Mouse (Mus musculus) embryo, embryonic 10 days (tissue): ENCODE results near the gene Ulk4.

Experiments
- DNase-seq: peaks from one replicate; pipeline ENCODE4 v3.0.0-alpha.2; 2015; ENCODE audit warnings: low spot score

Gene Ulk4

DNA sequence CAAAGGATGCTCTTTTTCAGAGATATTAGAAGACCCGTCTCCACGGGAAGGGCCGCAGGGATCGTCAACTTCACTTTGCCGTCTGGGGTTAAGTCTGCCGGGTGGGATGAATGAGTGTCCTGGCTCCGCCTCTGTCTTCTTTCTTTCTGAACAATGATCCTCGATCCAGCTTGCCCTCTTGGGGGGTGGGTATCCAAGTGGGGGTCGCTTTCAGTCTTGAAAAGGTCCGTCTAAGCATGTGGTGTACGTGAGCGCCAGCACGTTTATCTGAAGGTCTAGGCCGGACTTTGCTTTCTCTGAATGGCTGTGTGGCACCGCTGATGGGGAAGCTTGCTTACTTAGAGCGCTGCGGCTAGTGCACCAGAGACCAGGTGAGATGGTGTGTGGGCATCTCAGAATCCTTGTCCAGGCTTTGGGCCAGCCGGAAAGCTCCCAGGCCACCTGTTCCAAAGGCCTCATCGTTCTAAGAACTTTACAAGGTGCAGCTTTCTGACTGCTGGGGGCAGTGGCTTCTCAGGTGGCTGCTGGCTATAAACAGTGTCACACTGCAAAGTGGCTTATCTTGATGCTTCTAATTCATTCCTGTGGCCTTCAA lies 23.1 kb upstream of the Ulk4 start:
- peak; percentile 81 for DNase-seq

DNA sequence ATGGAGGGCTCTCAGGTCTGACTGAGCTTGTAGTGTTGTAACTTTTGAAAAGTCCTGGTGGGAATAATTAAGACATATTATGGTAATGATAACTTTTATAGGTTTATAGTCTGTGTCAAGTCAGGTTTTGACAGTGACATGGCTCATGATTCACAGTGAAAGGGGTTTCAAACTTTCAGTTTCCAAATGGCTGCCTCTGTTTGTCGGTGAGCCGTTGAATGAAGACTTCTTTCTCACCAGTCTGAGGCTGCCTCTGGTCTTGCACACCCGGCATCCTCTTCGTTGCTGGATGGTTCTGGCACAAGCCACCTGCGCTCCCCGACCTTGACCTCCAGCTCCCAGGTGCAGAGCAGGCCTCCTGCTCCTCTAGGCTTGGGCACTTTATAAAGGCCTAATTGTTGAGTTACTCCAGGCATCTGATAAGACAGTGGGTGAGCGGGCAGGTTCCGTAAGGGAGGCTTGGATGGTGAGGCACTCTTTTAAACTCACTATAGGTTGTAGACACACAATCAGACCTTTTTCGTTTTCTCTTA lies 22.3 kb upstream of the Ulk4 start:
- DNase-seq: no peak

- DNase-seq: peak; percentile 40
Observed at GRCm38 (mm10) chr9:121298411-121299091, 21.6 kb upstream of the Ulk4 start.

GRCm38 (mm10) chr9:121298065-121298398 lies 21.0 kb upstream of the Ulk4 start:
- no peak for DNase-seq

GRCm38 (mm10) chr9:121297171-121298064 lies 20.4 kb upstream of the Ulk4 start, which contains the start of gene Trak1:
Trak1 (plus strand) TSS chr9:121297502.
- peak; percentile 79 for DNase-seq

GRCm38 (mm10) chr9:121295221-121295620 lies 18.2 kb upstream of the Ulk4 start:
- DNase-seq: no peak

GRCm38 (mm10) chr9:121293187-121293586 lies 16.2 kb upstream of the Ulk4 start:
- no peak for DNase-seq

- no peak for DNase-seq
Observed at GRCm38 (mm10) chr9:121291275-121291674, 14.3 kb upstream of the Ulk4 start.

DNA sequence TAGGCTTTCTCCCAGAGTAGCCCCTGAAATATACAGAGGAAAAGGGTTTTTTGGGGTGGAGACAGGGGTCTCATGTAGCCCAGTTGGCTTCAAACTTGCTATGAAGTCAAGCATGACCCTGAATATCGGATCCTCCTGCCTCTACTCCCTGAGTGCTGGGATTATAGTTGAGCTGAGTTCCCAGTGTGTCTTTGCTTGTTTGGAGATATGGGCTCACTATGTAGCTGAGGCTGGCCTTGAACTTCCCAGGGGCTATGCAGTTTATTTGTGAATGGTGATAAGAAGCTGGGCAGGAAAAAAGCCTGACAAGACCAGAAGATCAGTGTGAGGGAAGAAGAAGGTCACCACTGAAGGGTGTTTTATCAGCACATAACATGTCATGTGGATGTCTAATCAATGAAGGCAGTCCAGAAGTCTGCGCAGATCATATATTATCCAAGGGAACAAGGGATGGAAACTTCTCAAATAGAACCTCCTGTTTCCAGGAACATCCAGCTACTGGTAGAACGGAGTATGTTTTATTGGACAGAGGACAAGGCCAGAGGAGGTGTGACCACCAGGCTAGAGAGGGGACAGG lies 9.4 kb upstream of the Ulk4 start:
- no peak for DNase-seq

GRCm38 (mm10) chr9:121285341-121286324 lies 8.6 kb upstream of the Ulk4 start:
- peak; percentile 84 for DNase-seq

GRCm38 (mm10) chr9:121284422-121284821 lies 7.4 kb upstream of the Ulk4 start:
- no peak for DNase-seq

DNA sequence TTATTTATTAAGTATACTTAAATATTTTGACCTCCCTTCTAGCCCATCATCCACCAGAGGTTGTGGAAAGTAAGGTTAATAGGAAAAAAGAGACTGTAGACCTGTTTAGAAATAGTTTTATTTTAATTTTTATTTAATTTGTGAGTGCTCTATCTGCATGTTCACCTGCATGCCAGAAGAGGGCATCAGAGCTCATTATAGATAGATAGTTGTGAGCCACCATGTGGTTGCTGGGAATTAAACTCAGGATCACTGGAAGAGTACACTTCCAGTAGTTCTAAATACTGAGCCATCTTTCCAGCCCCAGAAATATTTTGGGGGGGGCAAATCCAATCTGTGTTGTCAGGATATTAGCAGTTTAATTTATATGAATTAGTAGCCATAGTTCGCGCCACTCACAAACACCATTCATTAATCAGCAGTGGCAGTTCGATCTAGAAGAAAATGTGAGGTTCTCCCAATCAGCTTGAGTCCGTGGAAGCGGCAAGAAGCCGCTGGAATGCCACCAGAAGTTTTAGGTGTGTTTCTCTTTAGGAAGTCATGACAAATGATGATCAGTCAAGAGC lies 6.7 kb upstream of the Ulk4 start:
- DNase-seq: no peak

GRCm38 (mm10) chr9:121281891-121282290 lies 4.9 kb upstream of the Ulk4 start:
- DNase-seq: no peak

- no peak for DNase-seq
Observed at GRCm38 (mm10) chr9:121279216-121279615, 2.2 kb upstream of the Ulk4 start.

GRCm38 (mm10) chr9:121276745-121277117 lies 266 bp downstream of the Ulk4 start:
- no peak for DNase-seq

GRCm38 (mm10) chr9:121271561-121271960 lies 5.4 kb downstream of the Ulk4 start:
- no peak for DNase-seq

GRCm38 (mm10) chr9:121271149-121271548 lies 5.8 kb downstream of the Ulk4 start:
- no peak for DNase-seq

GRCm38 (mm10) chr9:121265307-121265706 lies 11.7 kb downstream of the Ulk4 start:
- DNase-seq: no peak

DNA sequence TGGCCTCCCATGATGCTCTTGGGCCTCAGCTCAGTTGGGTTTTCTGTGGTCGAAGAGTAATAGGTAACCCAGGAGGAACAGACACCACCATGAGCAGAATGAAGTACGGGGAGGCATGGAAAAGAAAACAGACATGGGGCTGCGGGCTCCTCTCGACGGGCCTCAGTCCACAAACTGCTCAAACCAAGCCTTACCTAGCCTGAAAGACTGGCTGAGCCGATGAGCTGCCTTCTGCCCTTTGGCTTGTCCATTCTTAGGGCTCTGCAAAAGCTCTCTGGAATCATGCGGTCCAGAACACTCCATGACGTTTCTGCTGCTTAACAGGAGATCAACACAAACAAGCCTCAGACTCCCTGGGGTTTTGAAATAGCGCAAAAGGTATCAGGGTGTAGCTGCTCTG lies 19.9 kb downstream of the Ulk4 start:
- DNase-seq: no peak

DNA sequence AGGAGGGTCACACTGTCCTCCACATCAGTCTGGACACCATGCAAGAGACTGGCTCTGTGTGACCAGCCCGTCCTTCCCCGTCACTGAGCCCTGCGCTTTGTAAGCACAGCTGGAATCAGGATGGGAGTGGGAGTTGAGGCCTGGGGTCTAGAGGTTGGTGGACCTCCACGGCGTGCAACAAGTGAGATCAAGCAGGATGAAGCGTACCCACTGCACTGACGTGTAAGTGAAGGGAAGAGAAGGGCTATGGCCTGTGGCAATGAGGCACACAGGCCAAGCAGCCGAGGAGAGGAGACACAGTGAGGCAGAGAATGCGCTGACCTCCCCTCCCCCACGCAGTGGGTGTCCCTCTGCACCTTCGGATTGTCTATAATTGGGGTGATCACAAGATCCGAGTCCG lies 22.2 kb downstream of the Ulk4 start:
- no peak for DNase-seq

DNA sequence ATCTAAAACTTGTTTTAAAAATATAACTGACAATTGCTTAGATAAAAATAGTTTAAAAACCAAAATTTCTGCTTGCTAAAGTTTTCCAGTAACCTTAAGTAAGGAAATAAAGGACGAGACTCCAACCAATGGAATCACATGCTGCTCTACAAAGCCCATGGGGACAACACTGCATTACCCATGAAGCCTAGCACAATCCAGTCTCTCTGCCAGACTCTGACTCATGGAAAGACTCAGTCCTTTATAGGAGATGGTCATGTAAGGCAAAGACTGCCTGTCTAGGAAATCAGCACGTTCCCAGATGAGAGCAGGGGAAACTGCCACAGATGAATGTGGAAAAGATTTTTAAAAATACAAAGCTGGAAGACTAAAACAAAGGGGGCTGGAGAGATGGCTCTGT lies 23.0 kb downstream of the Ulk4 start:
- no peak for DNase-seq
